Mouse (Mus musculus) spleen, adult 2 months (tissue): ENCODE data around the gene Tmx2.

ENCODE experiments used
- CTCF ChIP-seq: fragments of 200-500 bp; IDR thresholded peaks from 2 replicates; pipeline ENCODE4 v1.5.1; 2011; ENCODE audit warnings: mild to moderate bottlenecking, inconsistent platforms; ENCODE audit not compliant: insufficient read depth, insufficient read length, insufficient replicate concordance; ENCODE audit errors: extremely low read depth
- POLR2A ChIP-seq: fragments of 200-500 bp; IDR thresholded peaks from 2 replicates; pipeline ENCODE4 v1.6.1; 2011; ENCODE audit warnings: low read depth, low read length, inconsistent platforms

DNA sequence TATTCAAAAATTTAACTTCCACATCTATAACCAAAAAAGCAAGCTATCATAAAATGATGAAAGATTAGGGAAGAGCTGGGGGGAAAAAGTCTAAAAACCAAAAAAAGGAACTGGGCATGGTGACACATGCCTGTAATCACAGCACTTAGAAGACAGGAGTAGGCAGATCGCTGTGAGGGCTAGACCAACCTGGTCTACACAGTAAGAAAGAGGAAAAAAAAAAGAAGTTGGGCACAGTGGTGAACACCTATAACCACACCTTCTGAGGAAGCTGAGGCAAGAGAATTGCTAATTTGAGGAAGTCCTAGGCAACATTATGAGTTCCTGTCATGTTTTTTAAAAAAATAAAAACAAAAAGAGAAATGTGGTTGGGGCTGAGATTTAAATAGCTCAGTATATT is 23.1 kb downstream of the Tmx2 start:
- no peak for TF ChIP-seq POLR2A
- no peak for TF ChIP-seq CTCF
